Mouse (Mus musculus): ENCODE measurements around the gene Rnf43.

Gene Rnf43

DNA sequence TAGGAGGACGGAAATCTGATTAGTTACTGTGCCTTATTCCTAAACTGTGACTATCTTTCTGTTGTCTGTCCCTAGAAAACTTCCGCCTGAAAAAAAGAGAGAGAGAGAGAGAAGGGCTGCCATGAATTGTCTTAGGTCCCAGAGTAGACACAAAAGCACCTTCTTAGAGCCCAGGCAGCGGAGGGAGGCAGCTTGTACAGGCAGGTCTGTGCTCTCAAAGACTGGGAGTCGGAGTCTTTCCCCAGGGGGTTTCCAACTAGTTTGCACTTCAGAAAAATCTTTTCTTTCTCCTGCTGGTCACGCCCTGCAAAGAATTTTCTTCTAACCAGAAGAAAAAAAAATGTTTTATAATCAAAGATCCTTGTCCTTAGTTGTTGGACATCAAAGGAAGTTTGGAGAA, 15.2 kb downstream of the Rnf43 start:
- DNase-seq (ENCODE audit: low spot score in 2 of 2), result no peak

DNA sequence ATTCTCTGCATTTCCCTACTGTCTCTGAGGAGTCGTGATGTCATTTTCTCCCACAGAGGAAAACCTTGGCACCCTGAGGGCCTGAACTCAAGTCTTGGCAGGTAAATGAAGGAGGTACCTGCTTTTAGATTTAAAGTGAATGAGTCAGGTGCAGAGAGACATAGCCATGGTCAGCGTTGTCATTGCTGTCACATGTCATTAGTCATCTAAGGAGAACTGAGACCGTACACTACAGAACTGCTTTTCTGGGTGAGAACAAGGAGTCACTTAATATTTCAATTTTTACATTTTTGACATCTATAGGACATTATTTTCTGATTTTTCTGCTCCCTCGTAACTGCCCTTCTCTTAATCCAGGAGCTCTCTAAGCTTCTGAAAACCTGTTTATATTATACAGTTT, 16.0 kb downstream of the Rnf43 start:
- DNase-seq (ENCODE audit: low spot score in 2 of 2), result no peak

DNA sequence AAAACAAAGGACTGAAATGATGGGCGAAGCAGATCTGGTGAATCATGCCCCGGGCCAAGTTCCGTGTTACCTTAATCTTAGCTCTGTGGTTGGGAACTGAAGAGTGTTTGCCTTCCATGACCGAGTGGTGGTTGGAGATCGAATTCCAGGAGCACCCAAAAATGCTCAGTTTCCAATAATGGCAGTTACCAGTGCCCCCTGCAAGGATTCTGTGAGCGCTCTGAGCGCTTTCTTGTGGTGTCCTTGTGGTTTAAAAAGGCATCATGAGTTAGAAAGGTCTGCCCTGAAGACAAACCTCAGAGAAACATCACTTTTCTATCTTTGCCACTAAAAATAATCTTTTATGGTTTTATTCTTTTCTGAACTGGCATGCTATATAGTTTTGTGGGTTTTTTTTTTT, 16.5 kb downstream of the Rnf43 start:
- no peak for DNase-seq (ENCODE audit: low spot score in 2 of 2)

DNA sequence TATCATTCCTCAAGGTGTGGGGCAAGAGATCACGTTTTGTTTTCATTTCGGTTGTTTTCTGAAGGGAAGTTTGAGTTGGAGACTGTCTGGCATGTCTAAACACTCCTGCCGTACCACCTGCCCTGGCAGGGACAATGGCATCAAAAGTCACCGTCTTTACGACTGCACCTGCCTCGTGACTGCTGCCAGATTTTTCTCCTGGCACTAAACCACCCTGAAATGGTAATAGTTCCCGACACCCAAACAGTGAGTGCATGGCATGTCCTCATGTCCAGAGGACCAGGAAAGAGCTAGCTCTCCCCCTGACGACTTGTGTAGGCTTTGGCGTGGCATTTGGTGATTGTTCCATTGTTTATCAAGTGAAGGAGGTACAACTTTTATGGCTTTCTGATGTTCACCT, 18.3 kb downstream of the Rnf43 start:
- no peak for DNase-seq (ENCODE audit: low spot score in 2 of 2)

DNA sequence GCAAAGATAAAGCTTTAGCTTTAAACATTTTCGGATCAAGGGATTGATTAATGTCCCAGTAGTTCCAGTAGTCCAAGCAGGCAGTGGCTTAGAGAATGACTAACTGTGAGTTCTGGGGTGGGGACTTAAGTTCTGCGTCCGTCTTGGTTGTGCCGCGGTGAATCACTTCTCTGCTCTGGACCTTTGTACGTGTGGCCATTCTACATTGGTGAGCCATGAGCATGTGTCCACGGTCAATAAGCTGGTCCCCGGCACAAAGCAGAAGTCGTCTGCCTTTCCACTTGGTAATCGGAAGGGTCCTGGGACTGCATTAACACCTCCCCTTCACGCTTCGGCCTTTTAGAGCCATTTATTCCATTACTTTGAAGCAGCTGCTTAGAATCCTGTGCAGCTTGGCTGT, 19.6 kb downstream of the Rnf43 start:
- DNase-seq (ENCODE audit: low spot score in 2 of 2), result no peak

DNA sequence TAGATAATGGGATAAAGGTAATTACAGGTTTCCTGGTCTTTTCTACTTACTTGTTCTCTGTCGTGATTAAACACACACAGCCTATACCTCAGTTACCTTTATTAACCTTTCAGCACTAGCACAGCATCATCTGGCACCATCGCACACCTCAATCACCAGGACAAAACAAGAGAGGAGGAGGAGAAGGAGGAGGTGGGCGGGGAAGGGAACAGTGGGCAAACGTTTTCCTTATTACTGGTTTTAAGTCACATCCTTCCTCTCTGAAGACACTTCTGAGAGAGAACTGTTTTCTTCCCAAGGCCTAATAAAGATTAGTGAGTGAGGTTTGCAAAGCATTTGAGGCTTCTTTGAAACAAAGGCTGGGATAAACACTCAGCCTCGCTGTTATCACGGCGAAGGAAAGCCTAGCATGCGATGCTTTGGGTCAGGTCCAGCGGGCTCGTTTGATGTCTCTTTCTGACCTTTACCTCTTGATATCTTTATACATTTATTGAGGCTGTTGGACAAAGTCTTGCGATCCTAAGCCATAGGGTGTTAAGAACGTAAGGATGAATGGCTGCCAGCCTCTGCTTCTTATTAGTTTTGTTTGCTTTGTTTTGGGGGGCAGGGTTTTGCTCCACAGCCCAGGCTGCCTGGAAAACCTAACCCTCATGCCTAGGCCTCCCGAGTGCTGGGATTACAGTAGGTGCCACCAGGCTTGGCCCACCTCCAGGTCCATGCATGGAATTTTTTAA, 20.5 kb downstream of the Rnf43 start:
- DNase-seq (ENCODE audit: low spot score in 2 of 2), result no peak

DNA sequence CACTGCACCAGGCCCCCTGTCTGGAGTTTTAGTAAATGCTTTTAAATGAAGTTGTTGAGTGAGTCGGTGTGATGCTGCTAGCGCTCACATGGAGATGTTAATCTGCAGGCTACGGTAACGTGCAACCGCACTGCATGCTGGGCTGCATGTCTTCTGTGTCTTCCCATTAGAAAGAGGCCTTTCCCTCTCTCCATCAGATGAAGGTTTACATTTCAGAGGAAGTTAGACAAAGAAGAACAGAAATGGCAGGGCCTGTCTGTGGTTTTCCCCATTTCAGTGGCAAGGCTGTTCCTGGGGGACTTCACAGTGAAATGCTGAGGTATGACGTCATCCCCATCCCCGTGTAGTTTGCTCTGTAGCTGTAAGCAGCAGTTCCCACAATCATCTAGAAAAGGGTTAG, 23.9 kb downstream of the Rnf43 start:
- DNase-seq (ENCODE audit: low spot score in 2 of 2), result no peak

DNA sequence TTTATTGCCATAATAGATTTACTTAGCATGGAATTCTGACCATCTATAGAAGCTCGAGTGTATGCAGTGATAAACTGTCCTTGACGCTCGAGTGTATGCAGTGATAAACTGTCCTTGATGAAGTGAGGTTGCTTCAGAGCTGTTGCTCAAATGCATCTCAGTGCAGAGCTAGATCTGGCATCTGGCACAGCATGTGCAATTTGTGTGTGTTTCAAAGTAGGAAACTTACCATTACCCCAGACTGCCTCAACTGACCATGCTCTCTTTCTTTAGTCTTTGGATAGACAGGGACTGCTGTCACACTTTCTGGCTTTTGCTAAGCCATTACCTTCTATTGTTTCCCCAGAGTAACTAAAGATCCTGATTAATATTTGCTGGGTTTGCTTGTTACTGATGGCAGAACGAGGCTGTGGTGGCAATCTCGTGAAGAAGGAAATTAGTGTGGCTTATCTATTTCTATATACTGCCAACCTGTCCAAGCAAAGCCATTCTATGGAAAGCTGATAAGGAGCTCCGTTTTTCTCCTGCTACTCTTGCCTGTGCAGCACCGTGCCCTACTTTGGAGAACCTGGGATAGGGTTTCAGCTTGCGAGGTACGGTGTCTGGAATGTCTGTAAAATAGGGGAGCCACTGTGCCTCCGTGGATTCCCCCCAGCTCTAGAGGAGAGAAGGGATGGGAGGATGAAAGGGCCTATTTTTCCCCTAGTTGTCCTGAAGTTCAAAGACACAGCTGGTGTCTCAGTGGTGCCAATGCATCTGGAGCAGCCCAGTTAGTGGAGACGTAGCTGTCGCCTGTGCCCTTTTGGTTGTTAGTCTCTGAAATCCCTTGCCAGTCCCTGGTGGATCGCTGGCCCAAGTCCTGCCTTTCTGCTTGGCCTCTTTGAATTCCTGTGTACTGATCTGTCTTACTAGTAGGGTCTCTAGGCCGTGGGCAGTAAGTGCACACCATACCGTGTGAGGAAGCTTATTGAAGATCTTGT, 25.0 kb downstream of the Rnf43 start:
- no peak for DNase-seq (ENCODE audit: low spot score in 2 of 2)

DNA sequence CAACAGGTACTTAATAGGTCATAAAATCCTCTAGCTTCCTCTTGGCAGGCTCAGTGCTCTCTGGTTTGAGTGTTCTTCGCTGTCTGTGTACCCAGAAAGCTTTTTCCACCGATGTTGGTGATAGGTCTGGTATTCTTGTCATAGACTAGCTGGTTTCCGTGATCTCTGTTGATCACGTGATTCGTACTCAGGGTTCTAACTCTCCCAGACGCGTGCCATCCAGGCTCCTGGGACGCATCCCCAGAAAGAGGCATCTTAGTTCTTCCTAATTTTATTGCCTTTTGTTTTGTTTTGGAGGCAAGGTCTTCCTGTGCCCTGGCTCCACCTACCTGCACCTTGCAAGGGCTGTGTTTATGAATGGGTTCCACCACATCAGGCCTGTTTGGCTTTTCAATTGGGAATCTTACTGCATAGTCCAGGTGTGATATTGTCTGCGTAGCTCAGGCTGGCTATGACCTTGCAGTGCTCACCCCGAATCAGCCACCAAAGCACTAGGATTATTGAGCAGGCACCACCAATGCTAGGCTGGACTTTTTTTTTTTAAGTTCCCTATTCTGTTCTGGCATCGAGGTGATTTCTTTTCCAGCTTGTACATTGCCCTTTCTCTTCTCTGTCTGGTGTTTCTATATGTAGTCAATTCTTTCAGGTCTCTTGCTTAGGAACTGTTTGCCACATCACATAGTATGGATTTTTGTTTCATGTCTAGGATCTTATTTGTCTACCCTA, 26.1 kb downstream of the Rnf43 start:
- no peak for DNase-seq (ENCODE audit: low spot score in 2 of 2)

DNA sequence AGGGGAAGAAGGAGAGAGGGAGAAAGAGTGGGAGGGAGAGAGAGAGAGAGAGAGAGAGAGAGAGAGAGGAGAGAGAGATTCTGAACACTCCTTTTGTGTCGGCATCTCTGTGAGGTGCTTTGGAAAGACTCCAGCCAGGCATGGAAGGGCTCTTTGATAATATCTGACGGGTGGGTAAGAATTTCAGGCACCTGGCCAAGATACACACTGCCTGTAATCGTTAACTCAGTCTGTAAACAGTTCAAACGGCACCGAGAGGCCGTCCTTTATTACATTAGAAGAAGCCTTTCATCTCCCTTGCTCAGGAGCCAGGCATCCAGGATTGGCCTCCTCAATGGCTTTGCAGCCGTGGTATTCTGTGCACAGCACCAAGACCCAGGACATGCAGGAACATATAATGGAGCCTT, 26.9 kb downstream of the Rnf43 start:
- DNase-seq (ENCODE audit: low spot score in 2 of 2), result peak in 1 of 2 experiments; percentile 32

DNA sequence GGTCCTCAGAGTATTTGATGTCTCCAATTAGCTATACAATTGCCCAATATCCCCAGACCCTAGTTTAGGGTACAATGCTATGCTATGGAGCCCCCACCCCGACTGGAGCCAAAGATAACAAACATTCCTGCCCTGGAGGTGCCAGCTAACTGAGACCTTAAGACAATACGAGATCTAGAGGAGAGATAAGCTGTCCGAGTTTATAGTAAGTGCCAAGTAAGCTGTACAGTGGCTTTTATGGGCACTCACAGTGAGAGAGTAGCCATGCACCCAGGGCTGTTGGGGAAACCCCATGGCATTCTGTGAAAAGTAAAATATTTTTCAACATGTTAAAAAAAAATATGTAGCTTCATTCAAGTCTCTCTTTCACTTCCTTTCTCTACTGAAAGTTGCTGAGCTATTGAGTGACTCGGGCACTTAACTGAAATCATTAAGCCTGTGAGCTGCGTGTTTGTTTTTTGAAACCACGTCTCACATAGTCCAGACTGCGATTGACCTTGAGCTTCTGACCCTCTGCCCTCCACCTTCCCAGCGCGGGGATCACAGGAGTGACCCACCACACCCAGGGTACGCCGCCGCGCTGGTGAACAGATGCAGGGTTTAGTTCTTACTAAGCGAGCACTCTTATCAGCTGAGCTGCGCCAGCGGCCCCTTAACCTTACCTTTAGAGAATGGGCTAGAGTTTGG, 27.7 kb downstream of the Rnf43 start:
- peak; percentile 38 to 72 for DNase-seq (ENCODE audit: low spot score in 2 of 2)

DNA sequence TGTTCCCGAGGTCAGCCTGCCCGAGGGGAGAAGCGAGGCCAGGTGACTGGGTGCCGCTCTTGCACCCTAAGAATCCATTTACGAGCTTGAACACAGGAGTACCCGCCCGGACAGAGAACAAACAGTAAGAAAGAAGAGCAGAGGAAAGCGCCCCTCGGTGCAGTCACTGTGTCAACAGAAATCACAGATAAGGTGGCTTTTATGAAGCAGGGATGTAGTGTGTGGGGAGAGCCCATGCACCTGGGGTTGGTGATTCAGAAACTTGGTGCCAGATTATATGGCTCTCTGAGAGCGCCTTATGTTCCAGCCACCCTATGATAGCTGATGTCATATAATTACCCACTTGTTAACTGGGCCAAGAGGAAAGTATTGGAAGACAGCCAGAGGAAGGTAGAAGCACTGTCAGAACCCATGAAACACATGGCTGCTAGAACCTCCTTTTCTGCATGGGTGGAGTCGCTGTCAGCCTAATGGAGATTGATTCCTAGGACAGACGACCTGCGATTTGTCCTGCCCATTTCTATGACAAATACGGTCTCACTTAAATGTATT, 34.7 kb downstream of the Rnf43 start:
- DNase-seq (ENCODE audit: low spot score in 2 of 2), result no peak

DNA sequence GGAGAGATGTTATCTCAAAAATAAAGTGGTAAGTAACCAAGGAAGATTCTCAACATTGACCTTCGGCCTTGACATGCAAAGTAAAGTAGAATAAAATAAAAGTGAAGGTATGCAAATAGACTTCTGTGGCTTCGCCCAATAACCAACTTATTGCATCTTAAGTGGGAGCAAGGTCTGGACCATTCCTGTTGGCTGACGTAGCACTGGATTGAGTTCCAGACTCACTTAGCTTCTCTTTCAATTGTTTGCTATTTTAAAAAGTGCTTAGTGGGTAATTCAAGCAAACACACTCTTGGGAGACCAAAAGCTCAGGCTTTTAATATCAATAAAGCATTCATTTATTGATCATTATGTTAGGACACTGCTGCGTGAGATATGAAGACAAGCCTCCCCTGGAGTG, 35.6 kb downstream of the Rnf43 start:
- no peak for DNase-seq (ENCODE audit: low spot score in 2 of 2)

DNA sequence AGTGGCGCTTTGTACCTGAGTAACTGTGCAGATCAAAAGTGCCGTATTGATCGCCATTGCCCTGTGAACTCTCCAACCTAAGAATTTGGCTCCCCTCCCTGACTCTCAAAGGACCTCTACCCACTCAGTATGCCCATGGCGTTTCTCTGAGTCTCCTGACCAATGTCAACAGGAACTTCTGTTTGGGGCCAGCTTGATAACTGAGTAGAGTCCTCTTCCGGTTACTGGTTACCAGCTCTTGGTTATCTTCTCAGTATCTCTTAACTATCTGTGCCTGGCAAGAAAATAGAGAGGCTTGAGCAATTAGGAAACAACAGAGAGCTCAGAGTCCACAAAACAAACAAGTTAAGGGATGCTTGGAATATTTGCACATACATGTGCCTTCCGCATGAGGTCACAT, 38.6 kb downstream of the Rnf43 start:
- no peak for DNase-seq (ENCODE audit: low spot score in 2 of 2)

DNA sequence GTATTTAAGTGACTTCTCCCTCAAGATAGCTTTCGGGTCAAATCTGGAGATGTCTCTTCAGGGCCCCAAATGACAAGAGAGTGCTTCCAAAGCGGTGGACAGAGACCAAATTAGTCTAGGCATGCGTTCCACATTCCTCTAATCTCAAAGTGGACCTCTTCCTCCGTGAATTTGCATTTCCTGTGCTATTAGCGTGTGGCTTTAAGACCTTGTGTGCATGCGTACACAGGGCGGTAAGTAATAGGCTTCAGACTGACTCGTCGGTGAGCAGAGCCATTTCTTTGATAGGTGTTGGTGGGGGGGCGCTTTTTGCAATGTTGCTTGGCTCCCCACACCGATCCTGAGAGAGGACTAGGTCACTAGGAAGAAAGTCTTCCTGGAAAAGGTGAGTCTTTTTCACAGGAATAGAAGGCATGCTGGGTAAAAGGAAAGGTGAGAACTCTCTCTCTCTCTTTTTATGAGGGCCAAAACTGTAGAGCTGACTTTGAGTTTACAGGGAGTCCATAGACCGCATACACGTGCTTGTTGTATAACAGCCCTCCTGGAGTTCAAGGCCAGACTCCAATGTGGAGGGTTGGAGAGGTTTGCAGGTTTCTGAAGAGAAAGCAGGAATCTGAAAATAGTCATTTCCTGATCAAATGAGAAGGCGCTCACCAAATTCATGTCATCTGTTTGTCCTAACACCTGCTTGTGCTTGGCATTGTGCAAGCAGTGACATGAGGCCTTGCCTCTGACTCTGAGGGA, 39.5 kb downstream of the Rnf43 start:
- no peak for DNase-seq (ENCODE audit: low spot score in 2 of 2)

DNA sequence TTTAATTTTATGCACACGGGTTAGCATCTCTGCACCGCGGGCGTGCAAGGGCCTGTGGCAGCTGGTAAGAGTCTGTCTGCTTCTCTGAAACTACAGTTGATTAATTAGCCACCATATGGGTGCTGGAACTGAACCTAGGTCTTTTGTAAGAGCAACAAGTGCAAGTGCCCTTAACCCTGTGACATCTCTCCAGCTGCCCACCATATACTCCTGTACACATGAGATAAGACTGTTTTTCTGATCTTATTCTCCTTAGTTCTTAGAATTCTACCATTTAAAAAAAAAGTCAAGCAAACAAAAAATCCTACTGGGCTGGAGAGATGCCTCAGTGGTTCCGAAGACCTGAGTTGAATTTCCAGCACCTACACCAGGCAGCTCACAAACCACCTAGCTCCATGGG, 41.1 kb downstream of the Rnf43 start:
- DNase-seq (ENCODE audit: low spot score in 2 of 2), result no peak

DNA sequence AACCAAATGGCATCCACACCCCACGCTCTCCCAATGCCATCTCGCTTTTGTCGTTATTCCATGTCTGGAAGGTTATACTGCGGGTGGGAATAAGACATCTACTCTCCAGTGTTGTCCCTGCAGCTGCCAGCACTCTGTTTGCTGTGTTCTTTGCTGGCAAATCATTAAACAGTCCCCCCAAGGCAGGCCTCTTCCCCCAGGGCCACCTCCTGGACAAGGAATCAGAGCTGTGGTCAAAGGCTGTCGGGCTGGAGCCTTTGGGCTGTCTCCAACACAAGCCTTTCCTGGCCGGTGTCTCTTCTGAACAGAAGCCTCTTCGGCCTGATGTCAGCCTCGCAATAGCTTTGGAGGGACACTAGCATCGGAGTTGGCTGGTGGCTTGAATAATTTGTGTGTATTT, 41.8 kb downstream of the Rnf43 start:
- no peak for DNase-seq (ENCODE audit: low spot score in 2 of 2)

DNA sequence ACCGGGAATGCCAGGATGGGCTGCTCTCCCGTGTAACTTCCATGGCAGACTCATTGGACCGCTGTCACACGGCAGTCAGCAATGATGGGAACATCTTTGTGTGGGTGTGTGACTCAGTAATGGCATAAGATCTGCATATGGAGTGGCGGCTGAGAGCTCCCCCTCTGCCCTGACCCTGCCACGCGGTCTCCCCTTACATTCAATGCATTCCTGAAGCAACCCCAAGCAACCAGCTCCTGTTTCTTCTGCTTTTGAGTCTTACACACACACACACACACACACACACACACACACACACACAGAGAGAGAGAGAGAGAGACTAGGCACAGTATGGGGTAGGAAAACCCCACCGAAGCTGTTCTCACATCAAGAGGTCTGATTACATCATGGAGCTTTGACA, 45.0 kb downstream of the Rnf43 start:
- DNase-seq (ENCODE audit: low spot score in 2 of 2), result no peak

DNA sequence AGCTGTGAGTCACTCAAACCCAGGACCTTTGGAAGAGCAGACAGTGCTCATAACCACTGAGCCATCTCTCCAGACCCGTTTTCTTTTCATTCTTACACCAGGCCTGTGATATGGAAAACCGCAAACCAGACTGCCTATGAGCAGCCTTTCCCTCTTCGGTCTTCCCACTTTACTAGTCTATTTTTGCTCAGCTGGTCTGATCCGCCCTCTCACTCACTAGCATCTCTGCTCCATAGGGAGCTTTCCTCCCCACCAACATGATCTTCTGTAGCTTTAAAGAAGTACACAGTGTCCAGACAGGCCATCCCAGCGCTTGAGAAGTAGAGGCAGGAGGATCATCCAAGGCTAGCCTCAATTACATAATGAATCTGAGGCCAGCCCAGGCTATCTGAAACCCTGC, 46.5 kb downstream of the Rnf43 start:
- no peak for DNase-seq (ENCODE audit: low spot score in 2 of 2)

DNA sequence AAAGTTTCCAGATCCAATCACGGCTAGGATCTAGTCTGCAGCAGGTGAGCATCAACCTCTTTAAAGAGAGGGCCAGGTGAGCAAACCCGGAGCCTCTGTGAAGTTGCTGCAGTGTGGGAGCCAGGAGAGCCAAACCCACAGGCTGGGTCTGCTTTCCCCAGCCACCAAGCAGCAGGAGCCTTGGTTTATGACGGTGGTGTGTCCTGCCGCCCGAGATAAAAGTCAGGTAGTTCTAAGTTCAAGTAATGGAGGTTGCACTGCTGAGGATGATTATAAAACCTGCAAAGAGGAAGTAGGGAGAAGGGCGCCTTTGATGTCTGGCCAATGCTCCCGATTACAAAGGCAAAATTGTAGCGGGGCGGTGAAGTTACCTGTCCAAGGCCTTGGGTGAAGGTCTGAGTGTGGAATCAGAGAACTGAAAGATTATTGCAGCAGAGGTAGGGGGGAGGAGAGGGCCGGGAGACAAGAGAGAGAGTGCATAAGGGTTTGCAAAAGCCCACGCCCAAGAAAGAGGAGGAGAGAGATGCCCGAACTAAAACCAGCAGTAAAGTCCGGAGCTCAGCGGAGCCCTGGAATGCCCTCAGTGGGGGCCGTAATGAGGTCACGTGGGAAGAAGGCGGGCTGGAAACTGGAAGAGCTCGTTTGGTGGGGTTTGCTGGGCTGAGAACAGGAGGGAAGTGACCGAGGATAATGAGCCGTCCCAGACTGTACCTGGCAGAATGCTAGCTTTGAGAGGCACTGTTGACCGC, 47.2 kb downstream of the Rnf43 start:
- no peak for DNase-seq (ENCODE audit: low spot score in 2 of 2)
